Mouse (Mus musculus) stomach, embryonic 15.5 days (tissue): Measurements from ENCODE around the gene Lao1. TPM values are rescaled to one million over a fixed set of nuclear protein-coding genes. Genes with fewer than 3 reads are reported as not detected.

ENCODE experiments used
- ATAC-seq: fragments of 200-750 bp; cut with Nextera tagmentation; 2 replicates; pipeline ENCODE4 v1.8.0; 2017; ENCODE audit warnings: low read depth, moderate number of reproducible peaks, moderate TSS enrichment; ENCODE audit not compliant: insufficient read depth, low FRiP score
- H3K27ac ChIP-seq: fragments of 300-500 bp; sonication (generic); 2 replicates; pipeline ENCODE4 v1.5.1; 2015; ENCODE audit warnings: mild to moderate bottlenecking, inconsistent platforms
- H3K27me3 ChIP-seq: fragments of 300-500 bp; sonication (generic); replicated peaks from 2 replicates; pipeline ENCODE4 v1.6.1; 2015; ENCODE audit warnings: inconsistent platforms
- H3K36me3 ChIP-seq: fragments of 300-500 bp; sonication (generic); 2 replicates; pipeline ENCODE4 v1.6.1; 2015; ENCODE audit warnings: inconsistent platforms
- H3K4me1 ChIP-seq: fragments of 300-500 bp; sonication (generic); 2 replicates; pipeline ENCODE4 v1.6.1; 2015; ENCODE audit warnings: inconsistent platforms
- H3K4me2 ChIP-seq: fragments of 300-500 bp; sonication (generic); 2 replicates; pipeline ENCODE4 v1.6.1; 2015; ENCODE audit warnings: mild to moderate bottlenecking, inconsistent platforms
- H3K4me3 ChIP-seq: fragments of 300-500 bp; sonication (generic); replicated peaks from 2 replicates; pipeline ENCODE4 v1.5.1; 2015; ENCODE audit warnings: inconsistent platforms
- H3K9ac ChIP-seq: fragments of 300-500 bp; sonication (generic); 2 replicates; pipeline ENCODE4 v1.6.1; 2015; ENCODE audit warnings: inconsistent platforms
- H3K9me3 ChIP-seq: fragments of 300-500 bp; sonication (generic); 2 replicates; pipeline ENCODE4 v1.6.1; 2016; ENCODE audit warnings: inconsistent platforms
- WGBS: fragments of 180-500 bp; shearing (Covaris S2); methylation state at CpG from one replicate; pipeline ENCODE4 v1.1.7; 2015; 5-methylcytosine and 5-hydroxymethylcytosine counted together
- polyA plus RNA-seq: library from polyadenylated mRNA; unstranded; fragments of >200 nt; fragmentation: Nextera tagmentation; extraction: Ambion mirVana; gene quantifications from 2 replicates; pipeline ENCODE4 v1.2.1, GENCODE M21; 2015

The Lao1 gene
- polyA plus RNA-seq, 1 experiment from 2014 or later = not detected

- no peak for ATAC-seq
- 60% methylated on average over 6 of the region's 6 CpGs for WGBS
- Histone ChIP-seq H3K4me1 (peaks cover 10% of the 10 kb centered on the region), H3K36me3 (no peaks in the 10 kb centered on the region), H3K4me2 (no peak overlapping the region), H3K27ac (no peak overlapping the region), H3K9ac (no peak overlapping the region), H3K4me3 (no peak overlapping the region), H3K9me3 (no peaks in the 10 kb centered on the region), H3K27me3 (no peaks in the 10 kb centered on the region)
These were observed 54.2 kb downstream of the Lao1 start for GRCm38 (mm10) chr4:119015557-119015956.

- H3K27ac ChIP-seq = no peak overlapping the region
These were observed 55.7 kb downstream of the Lao1 start for GRCm38 (mm10) chr4:119017078-119017477.

More at GRCm38 (mm10) chr4:119017078-119017477, 55.7 kb downstream of the Lao1 start:
- Histone ChIP-seq H3K4me1 (peaks cover 10% of the 10 kb centered on the region), H3K27me3 (no peaks in the 10 kb centered on the region), H3K4me2 (no peak overlapping the region), H3K4me3 (no peak overlapping the region), H3K36me3 (no peaks in the 10 kb centered on the region), H3K9me3 (no peaks in the 10 kb centered on the region), H3K9ac (no peak overlapping the region)
- WGBS = 88% methylated on average over 5 of the region's 5 CpGs
- no peak for ATAC-seq

Other genes with a start within 250 kb of the Lao1 start
- not detected in 2 replicates for gene Olfr1340, start 241.4 kb upstream of the Lao1 start, polyA plus RNA-seq
- gene Olfr1339, start 229.4 kb upstream of the Lao1 start, polyA plus RNA-seq = not detected in 2 replicates
- gene Olfr1338, start 202.8 kb upstream of the Lao1 start, polyA plus RNA-seq = not detected in 2 replicates
- gene Olfr1337, start 179.0 kb upstream of the Lao1 start, polyA plus RNA-seq = not detected in 2 replicates
- not detected in 2 replicates for gene Olfr1335, start 151.6 kb upstream of the Lao1 start, polyA plus RNA-seq
- gene Olfr1333, start 125.3 kb upstream of the Lao1 start, polyA plus RNA-seq = not detected in 2 replicates
- gene Olfr1331, start 96.9 kb upstream of the Lao1 start, polyA plus RNA-seq = not detected in 2 replicates
- gene Olfr1330, start 73.0 kb upstream of the Lao1 start, polyA plus RNA-seq = not detected in 2 replicates
- gene Olfr1329, start 44.1 kb upstream of the Lao1 start, polyA plus RNA-seq = not detected in 2 replicates
- not detected in 2 replicates for gene Olfr1328, start 23.0 kb upstream of the Lao1 start, polyA plus RNA-seq
- 119 and 129 TPM in 2 replicates for gene Slc2a1, start 147.1 kb downstream of the Lao1 start, polyA plus RNA-seq
- gene Zfp691, start 212.6 kb downstream of the Lao1 start, polyA plus RNA-seq = 4.6 and 5.5 TPM in 2 replicates
- 13.6 and 30.3 TPM in 2 replicates for gene Ermap, start 228.4 kb downstream of the Lao1 start, polyA plus RNA-seq
- gene Svbp, start 233.7 kb downstream of the Lao1 start, polyA plus RNA-seq = 125 and 128 TPM in 2 replicates